Mouse (Mus musculus) stomach, postnatal 0 days (tissue): ENCODE results near the gene Ctsd. TPM values are rescaled to one million over a fixed set of nuclear protein-coding genes. Genes with fewer than 3 reads are reported as not detected.

Experiments used
- ATAC-seq: fragments of 200-750 bp; cut with Nextera tagmentation; 2 replicates; pipeline ENCODE4 v1.8.0; 2017; ENCODE audit not compliant: low FRiP score, low TSS enrichment
- DNase-seq: peaks from one replicate; pipeline ENCODE4 v3.0.0-alpha.2; 2016; ENCODE audit warnings: low spot score
- H3K27ac ChIP-seq: fragments of 300-500 bp; sonication (generic); replicated peaks from 2 replicates; pipeline ENCODE4 v1.5.1; 2014; ENCODE audit warnings: mild to moderate bottlenecking, control low read depth
- H3K27me3 ChIP-seq: fragments of 300-500 bp; sonication (generic); 2 replicates; pipeline ENCODE4 v1.6.1; 2014; ENCODE audit warnings: low read length; ENCODE audit not compliant: control insufficient read depth, insufficient read depth
- H3K36me3 ChIP-seq: fragments of 300-500 bp; sonication (generic); 2 replicates; pipeline ENCODE4 v1.6.1; 2014; ENCODE audit warnings: low read length, mixed read lengths; ENCODE audit not compliant: control insufficient read depth, insufficient read depth
- H3K4me1 ChIP-seq: fragments of 300-500 bp; sonication (generic); replicated peaks from 2 replicates; pipeline ENCODE4 v1.6.1; 2014; ENCODE audit warnings: antibody characterized with exemption; ENCODE audit not compliant: control insufficient read depth, insufficient read depth
- H3K4me2 ChIP-seq: fragments of 300-500 bp; sonication (generic); replicated peaks from 2 replicates; pipeline ENCODE4 v1.6.1; 2014; ENCODE audit warnings: low read depth, mild to moderate bottlenecking, control low read depth, moderate library complexity
- H3K4me3 ChIP-seq: fragments of 300-500 bp; sonication (generic); 2 replicates; pipeline ENCODE4 v1.5.1; 2014; ENCODE audit warnings: low read depth, low read length, control low read depth
- H3K9ac ChIP-seq: fragments of 300-500 bp; sonication (generic); 2 replicates; pipeline ENCODE4 v1.6.1; 2014; ENCODE audit warnings: mild to moderate bottlenecking, low read length, control low read depth, mixed read lengths
- H3K9me3 ChIP-seq: fragments of 300-500 bp; sonication (generic); 2 replicates; pipeline ENCODE4 v1.6.1; 2016; ENCODE audit warnings: low read length; ENCODE audit not compliant: control insufficient read depth
- CTCF ChIP-seq: IDR thresholded peaks from 2 replicates; pipeline ENCODE4 v1.5.1; 2016; ENCODE audit warnings: antibody characterized with exemption, low read depth, mild to moderate bottlenecking, moderate library complexity
- EP300 ChIP-seq: optimal IDR thresholded peaks from 2 replicates; pipeline ENCODE3; 2016; ENCODE audit warnings: antibody characterized with exemption
- WGBS: fragments of 180-500 bp; shearing (Covaris S2); extraction: QIAGEN DNeasy Blood & Tissue Kit; methylation state at CpG from one replicate; pipeline ENCODE4 v1.1.7; 2014; 5-methylcytosine and 5-hydroxymethylcytosine counted together
- polyA plus RNA-seq: library from polyadenylated mRNA; unstranded; fragments of >200 nt; fragmentation: Nextera tagmentation; extraction: Ambion mirVana; gene quantifications from 2 replicates; pipeline ENCODE4 v1.2.1, GENCODE M21; 2015

Gene Ctsd
- polyA plus RNA-seq, 1 experiment from 2014 or later, result 798 TPM

DNA sequence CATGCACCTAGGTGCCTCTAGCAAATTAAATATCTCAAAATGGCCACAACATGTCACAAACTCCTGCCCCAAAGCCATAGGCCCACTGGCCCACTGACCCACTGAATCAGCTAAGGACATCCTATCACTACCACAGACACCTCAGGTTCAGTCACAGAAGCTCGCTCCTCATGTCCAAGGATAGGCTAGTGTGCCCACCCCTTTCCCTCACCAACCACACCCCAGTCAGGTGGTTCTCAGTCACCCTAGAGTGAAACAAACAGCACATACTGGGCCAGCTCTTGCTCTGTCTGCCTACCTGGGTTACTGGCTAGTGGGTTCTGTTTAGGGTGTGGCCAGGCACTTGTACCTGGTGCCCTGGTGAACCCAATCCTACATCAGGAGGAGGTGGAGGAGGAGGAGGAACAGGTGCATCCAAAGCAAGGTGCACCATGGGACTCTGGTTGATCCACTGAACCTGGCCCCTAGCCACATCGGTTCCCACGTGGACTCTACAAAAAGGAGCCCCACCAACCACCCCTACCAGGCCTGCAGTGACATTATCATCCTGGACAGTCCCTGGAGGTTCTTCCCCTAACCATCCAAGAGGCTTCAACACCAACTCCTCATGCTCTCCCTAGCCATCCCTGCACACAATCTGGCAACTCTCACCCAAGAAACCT, 2.0 kb downstream of the Ctsd start:
- no peak for DNase-seq
- H3K27ac ChIP-seq, result peak overlapping the region; percentile 95; the same call in 1 of the 2 replicates
- peak overlapping the region; percentile 88 for H3K9ac ChIP-seq
- H3K4me3 ChIP-seq, result peak overlapping the region; percentile 70
- no peaks in the 10 kb centered on the region for H3K9me3 ChIP-seq
- peak overlapping the region; percentile 92 for H3K4me2 ChIP-seq
- no peak for TF ChIP-seq EP300
- no peak for TF ChIP-seq CTCF
- H3K27me3 ChIP-seq, result no peaks in the 10 kb centered on the region
- peaks cover 36% of the 10 kb centered on the region for H3K36me3 ChIP-seq
- 80% methylated on average over 3 of the region's 3 CpGs for WGBS
- H3K4me1 ChIP-seq, result peaks cover 7% of the 10 kb centered on the region
- ATAC-seq, result no peak

DNA sequence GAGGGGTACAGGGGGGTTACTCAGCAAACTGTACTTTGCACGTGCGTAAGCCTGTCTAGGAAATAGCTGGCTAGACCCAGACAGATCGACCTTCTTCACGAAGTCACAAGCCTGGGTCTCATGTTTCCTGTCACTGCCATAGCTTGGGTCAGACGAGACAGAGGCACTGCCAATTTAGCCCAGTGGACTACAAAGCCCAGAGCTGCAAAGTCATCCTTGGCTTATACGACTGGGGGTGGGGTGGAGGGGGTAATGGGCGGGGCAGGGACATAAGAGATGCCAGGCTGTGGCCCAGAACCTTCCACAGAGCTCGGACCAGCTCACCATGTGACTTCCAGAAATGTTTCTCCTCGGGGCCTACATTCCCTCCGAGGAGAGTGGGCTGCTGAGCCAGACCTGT, 3.5 kb downstream of the Ctsd start:
- ATAC-seq, result no peak
- TF ChIP-seq CTCF, result no peak
- TF ChIP-seq EP300, result no peak
- Histone ChIP-seq H3K27ac (no peak overlapping the region), H3K9me3 (no peaks in the 10 kb centered on the region), H3K9ac (no peak overlapping the region), H3K36me3 (peaks cover 49% of the 10 kb centered on the region), H3K4me3 (no peak overlapping the region), H3K27me3 (no peaks in the 10 kb centered on the region), H3K4me2 (no peak overlapping the region), H3K4me1 (peaks cover 7% of the 10 kb centered on the region)
- 76% methylated on average over 10 of the region's 10 CpGs for WGBS
- DNase-seq, result no peak

- H3K27me3 ChIP-seq, result no peaks in the 10 kb centered on the region
- no peak for DNase-seq
- H3K27ac ChIP-seq, result no peak within 1 kb of the TSS; the same call in 1 of the 2 replicates
- WGBS, result 97% methylated on average over 5 of the region's 5 CpGs
- TF ChIP-seq CTCF, result no peak
- TF ChIP-seq EP300, result no peak
- ATAC-seq, result no peak
- H3K9me3 ChIP-seq, result no peaks in the 10 kb centered on the region
- H3K4me3 ChIP-seq, result no peak within 1 kb of the TSS
- no peak within 1 kb of the TSS for H3K9ac ChIP-seq
- H3K36me3 ChIP-seq, result peaks cover 51% of the 10 kb centered on the region
- H3K4me2 ChIP-seq, result no peak within 1 kb of the TSS
- peaks cover 7% of the 10 kb centered on the region for H3K4me1 ChIP-seq
Measured at GRCm38 (mm10) chr7:142382567-142382966, 5.3 kb downstream of the Ctsd start, which contains the start of gene Gm49369. Gene Gm49369, minus strand, starts transcription at chr7:142382667.

DNA sequence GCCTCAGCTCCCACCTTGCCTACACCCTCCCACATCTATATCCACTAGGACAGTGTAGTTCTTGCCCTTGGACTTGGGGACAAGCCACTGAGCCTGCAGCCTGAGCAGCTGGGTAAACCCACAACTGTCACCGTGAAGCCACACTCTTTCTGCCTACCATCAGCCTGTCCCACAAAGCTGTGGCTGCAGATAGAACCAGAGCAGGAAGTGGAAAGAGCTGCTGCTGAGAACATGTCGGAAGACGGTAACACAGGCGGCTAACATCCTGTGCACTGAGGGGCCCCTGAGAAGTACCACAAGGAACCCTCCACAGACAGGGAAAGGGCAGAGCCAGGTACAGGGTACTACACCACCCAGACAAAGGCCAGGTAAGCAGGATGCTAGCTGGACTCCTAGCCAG, 6.7 kb downstream of the Ctsd start:
- TF ChIP-seq CTCF (no peak), EP300 (no peak)
- DNase-seq, result no peak
- Histone ChIP-seq H3K36me3 (peaks cover 63% of the 10 kb centered on the region), H3K9ac (no peak overlapping the region), H3K9me3 (no peaks in the 10 kb centered on the region), H3K4me2 (no peak overlapping the region), H3K4me1 (no peaks in the 10 kb centered on the region; the same call in 1 of the 2 replicates), H3K4me3 (no peak overlapping the region), H3K27ac (no peak overlapping the region), H3K27me3 (no peaks in the 10 kb centered on the region)
- ATAC-seq, result no peak
- 87% methylated on average over 4 of the region's 4 CpGs for WGBS

DNA sequence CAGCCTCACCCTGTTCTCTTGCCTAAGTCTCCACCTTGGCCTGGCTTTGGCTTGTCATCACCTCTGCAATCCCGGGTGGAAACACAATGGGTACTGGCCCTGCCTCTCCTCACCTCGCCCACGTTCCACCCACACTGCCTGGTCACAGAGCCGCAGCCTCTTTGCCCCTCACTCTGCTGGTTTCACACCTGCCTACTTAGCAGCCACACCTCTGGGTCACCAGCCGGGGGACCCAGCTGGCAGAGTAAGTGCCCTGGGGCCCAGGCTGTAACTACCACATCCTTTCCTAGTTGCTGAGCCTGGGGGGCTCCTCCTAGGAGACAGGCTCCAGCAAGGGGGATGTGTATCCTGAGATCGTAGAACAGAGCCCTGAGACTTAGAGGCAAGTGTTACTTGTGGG, 8.7 kb downstream of the Ctsd start:
- H3K27me3 ChIP-seq, result no peaks in the 10 kb centered on the region
- H3K36me3 ChIP-seq, result peaks cover 60% of the 10 kb centered on the region
- no peak for TF ChIP-seq EP300
- no peak for TF ChIP-seq CTCF
- H3K9ac ChIP-seq, result no peak overlapping the region
- 62% methylated on average over 6 of the region's 6 CpGs for WGBS
- ATAC-seq, result no peak
- no peak overlapping the region for H3K4me3 ChIP-seq
- H3K9me3 ChIP-seq, result no peaks in the 10 kb centered on the region
- H3K4me1 ChIP-seq, result no peaks in the 10 kb centered on the region
- DNase-seq, result no peak
- no peak overlapping the region for H3K27ac ChIP-seq
- H3K4me2 ChIP-seq, result no peak overlapping the region

DNA sequence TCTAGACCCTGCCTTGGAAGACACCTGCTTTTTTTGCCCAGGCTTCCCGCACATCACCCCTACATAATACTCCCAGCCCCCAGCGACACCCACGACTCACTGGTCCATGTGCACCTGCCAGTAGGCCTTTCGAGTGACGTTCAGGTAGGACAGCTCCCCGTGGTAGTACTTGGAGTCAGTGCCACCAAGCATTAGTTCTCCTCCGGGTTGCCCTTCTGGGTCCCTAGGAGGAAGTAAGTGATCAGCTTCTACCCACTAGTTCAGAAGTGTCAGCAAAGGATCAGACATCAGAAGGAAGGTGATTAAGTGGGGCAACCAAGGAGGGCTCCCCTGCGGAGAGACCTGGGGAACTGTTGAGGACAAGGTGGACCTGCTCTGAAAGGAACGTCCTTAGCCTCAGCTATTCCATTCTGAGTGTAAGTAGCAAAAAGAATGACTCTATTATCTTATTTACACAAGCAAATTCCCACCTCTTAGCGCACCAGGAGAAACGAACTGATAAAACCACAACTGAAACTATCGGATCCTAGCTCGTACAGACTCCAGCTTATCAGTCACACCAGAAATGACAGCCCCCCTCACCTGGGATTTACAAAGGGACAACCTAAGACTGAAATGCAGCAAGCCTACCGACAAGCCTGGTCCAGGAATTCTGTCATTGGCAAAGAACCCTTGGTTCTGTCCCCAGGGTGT, 10.5 kb downstream of the Ctsd start:
- Histone ChIP-seq H3K27ac (no peak overlapping the region; the same call in 1 of the 2 replicates), H3K36me3 (peaks cover 44% of the 10 kb centered on the region), H3K4me3 (no peak overlapping the region), H3K9me3 (no peaks in the 10 kb centered on the region), H3K27me3 (no peaks in the 10 kb centered on the region), H3K4me1 (no peaks in the 10 kb centered on the region), H3K9ac (no peak overlapping the region), H3K4me2 (no peak overlapping the region)
- ATAC-seq (no peak), DNase-seq (no peak)
- TF ChIP-seq EP300, result no peak
- TF ChIP-seq CTCF, result no peak
- WGBS, result 72% methylated on average over 14 of the region's 14 CpGs
